Mouse (Mus musculus) embryonic fibroblast, embryonic 13.5 days (primary cell): ENCODE results near the gene Tmem86b.

Experiments
- CTCF ChIP-seq: IDR thresholded peaks from 2 replicates; pipeline ENCODE4 v1.5.1; 2011; ENCODE audit warnings: mild to moderate bottlenecking, control low read depth, low read length, moderate library complexity, borderline replicate concordance; ENCODE audit not compliant: insufficient read depth
- POLR2A ChIP-seq: IDR thresholded peaks from 2 replicates; pipeline ENCODE4 v1.6.1; 2011; ENCODE audit warnings: low read depth, mild to moderate bottlenecking, control low read depth, low read length, moderate library complexity

DNA sequence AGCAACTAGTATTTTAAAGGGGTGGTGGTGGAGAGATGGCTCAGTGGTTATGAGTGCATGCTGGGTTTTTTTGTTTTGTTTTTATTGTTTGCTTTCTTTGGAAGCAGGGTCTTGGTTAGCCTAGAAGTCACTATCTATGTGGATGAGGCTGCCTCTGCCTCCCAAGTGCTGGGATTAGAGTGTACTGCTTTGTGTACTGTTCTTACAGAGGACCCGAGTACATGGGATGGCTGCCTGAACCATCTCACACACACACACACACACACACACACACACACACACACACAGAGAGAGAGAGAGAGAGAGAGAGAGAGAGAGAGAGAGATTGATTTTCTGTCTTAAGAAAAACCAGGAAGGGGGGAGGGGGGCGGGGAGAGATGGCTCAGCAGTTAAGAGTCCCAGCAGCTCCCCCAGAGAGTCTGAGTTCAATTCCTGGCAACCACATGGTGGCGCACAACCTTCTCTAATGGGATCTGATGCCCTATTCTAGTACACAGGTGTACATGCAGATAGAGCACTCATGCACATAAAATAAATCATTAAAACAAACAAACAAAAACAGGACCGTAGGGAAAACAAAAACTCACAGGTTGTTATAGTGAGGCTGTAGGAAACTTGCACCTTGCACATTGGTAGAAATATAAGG is 7.6 kb downstream of the Tmem86b start:
- TF ChIP-seq CTCF = no peak
- no peak for TF ChIP-seq POLR2A
